Mouse (Mus musculus) MEL (cell line): ENCODE measurements around the gene Ap1s3. TPM values are rescaled to one million over a fixed set of nuclear protein-coding genes. Genes with fewer than 3 reads are reported as not detected.

Source experiments
- DNase-seq: peaks from one replicate; pipeline ENCODE4 v3.0.0; 2011; ENCODE audit warnings: low read depth, low spot score
- H3K27ac ChIP-seq: 2 replicates; pipeline ENCODE4 v1.5.1; 2012; ENCODE audit warnings: low read depth, mild to moderate bottlenecking, control low read depth, low read length, moderate library complexity; ENCODE audit not compliant: control insufficient read depth
- H3K27me3 ChIP-seq, 2 experiments: fragments of 150-350 bp in 1 of 2; sonication (generic) in 1 of 2; 2 replicates each; pipeline ENCODE4 v1.6.1; 2012; ENCODE audit warnings: low read length in 2 of 2, mild to moderate bottlenecking in 2 of 2, improper control_type of control experiment in 1 of 2, moderate library complexity in 1 of 2; ENCODE audit not compliant: insufficient read depth in 2 of 2, control insufficient read depth in 1 of 2
- H3K36me3 ChIP-seq, 2 experiments: 2 replicates each; pipeline ENCODE4 v1.6.1; 2012 to 2014; ENCODE audit warnings: low read length in 2 of 2, improper control_type of control experiment in 1 of 2, inconsistent platforms in 1 of 2, mild to moderate bottlenecking in 1 of 2; ENCODE audit not compliant: insufficient read depth in 2 of 2, control insufficient read depth in 1 of 2
- H3K4me1 ChIP-seq, 2 experiments: fragments of 150-350 bp in 1 of 2; sonication (generic) in 1 of 2; 2 replicates each; pipeline ENCODE4 v1.6.1; 2012; ENCODE audit warnings: low read length in 2 of 2, improper control_type of control experiment in 1 of 2, mild to moderate bottlenecking in 1 of 2; ENCODE audit not compliant: insufficient read depth in 2 of 2, control insufficient read depth in 1 of 2
- H3K4me3 ChIP-seq, 2 experiments: fragments of 150-350 bp in 1 of 2; sonication (generic) in 1 of 2; 2 replicates each; pipeline ENCODE4 v1.5.1; 2012; ENCODE audit warnings: low read depth in 2 of 2, low read length in 2 of 2, mild to moderate bottlenecking in 2 of 2, moderate library complexity in 2 of 2, control low read depth in 1 of 2, improper control_type of control experiment in 1 of 2; ENCODE audit not compliant: control insufficient read depth in 1 of 2, insufficient read depth in 1 of 2
- H3K79me2 ChIP-seq: 2 replicates; pipeline ENCODE4 v1.6.1; 2012; ENCODE audit warnings: mild to moderate bottlenecking, low read length, moderate library complexity; ENCODE audit not compliant: control insufficient read depth, poor library complexity, insufficient read depth
- H3K9ac ChIP-seq: 2 replicates; pipeline ENCODE4 v1.6.1; 2012; ENCODE audit warnings: low read depth, mild to moderate bottlenecking, control low read depth, low read length, moderate library complexity; ENCODE audit not compliant: control insufficient read depth, poor library complexity, severe bottlenecking
- H3K9me3 ChIP-seq: fragments of 150-350 bp; sonication (generic); replicated peaks from 2 replicates; pipeline ENCODE4 v1.6.1; 2012; ENCODE audit warnings: mild to moderate bottlenecking, low read length, improper control_type of control experiment, moderate library complexity; ENCODE audit not compliant: insufficient read depth
- CHD2 ChIP-seq: IDR thresholded peaks from 2 replicates; pipeline ENCODE4 v1.6.1; 2011; ENCODE audit warnings: low read length, improper control_type of control experiment
- CTCF ChIP-seq, 3 experiments: IDR thresholded peaks in 2 of 3; conservative IDR thresholded peaks in 1 of 3; 2 replicates each; pipeline ENCODE4 v1.5.1; 2011 to 2012; ENCODE audit warnings: low read length in 3 of 3, low read depth in 2 of 3, mild to moderate bottlenecking in 2 of 3, improper control_type of control experiment in 1 of 3, inconsistent platforms in 1 of 3, mixed read lengths in 1 of 3, moderate library complexity in 1 of 3; ENCODE audit not compliant: control insufficient read depth in 1 of 3, insufficient read depth in 1 of 3, poor library complexity in 1 of 3, severe bottlenecking in 1 of 3
- ELF1 ChIP-seq: IDR thresholded peaks from 2 replicates; pipeline ENCODE4 v1.6.1; 2014; ENCODE audit warnings: low read depth, mild to moderate bottlenecking, inconsistent platforms, low read length, improper control_type of control experiment, moderate library complexity
- EP300 ChIP-seq, 2 experiments: IDR thresholded peaks; 2 replicates each; pipeline ENCODE4 v1.6.1; 2011; ENCODE audit warnings: improper control_type of control experiment in 2 of 2, low read length in 2 of 2, low read depth in 1 of 2, mild to moderate bottlenecking in 1 of 2
- ETS1 ChIP-seq: IDR thresholded peaks from 2 replicates; pipeline ENCODE4 v1.6.1; 2012; ENCODE audit warnings: low read depth, mild to moderate bottlenecking, inconsistent platforms, low read length, improper control_type of control experiment, moderate library complexity
- HCFC1 ChIP-seq: IDR thresholded peaks from 2 replicates; pipeline ENCODE4 v1.6.1; 2012; ENCODE audit warnings: low read depth, mild to moderate bottlenecking, inconsistent platforms, low read length, improper control_type of control experiment, moderate library complexity
- MAX ChIP-seq: IDR thresholded peaks from 2 replicates; pipeline ENCODE4 v1.6.1; 2011; ENCODE audit warnings: low read length, improper control_type of control experiment
- MYB ChIP-seq: IDR thresholded peaks from 2 replicates; pipeline ENCODE4 v1.6.1; 2011; ENCODE audit warnings: mild to moderate bottlenecking, low read depth, low read length, improper control_type of control experiment
- POLR2AphosphoS2 ChIP-seq: IDR thresholded peaks from 2 replicates; pipeline ENCODE4 v1.6.1; 2011; ENCODE audit warnings: low read length, improper control_type of control experiment
- POLR2AphosphoS5 ChIP-seq: IDR thresholded peaks from 2 replicates; pipeline ENCODE4 v1.6.1; 2012; ENCODE audit warnings: low read depth, borderline replicate concordance, mild to moderate bottlenecking, inconsistent platforms, low read length, moderate library complexity, mixed read lengths
- RAD21 ChIP-seq: IDR thresholded peaks from 2 replicates; pipeline ENCODE4 v1.6.1; 2011; ENCODE audit warnings: mild to moderate bottlenecking, low read depth, low read length, improper control_type of control experiment
- RCOR1 ChIP-seq: IDR thresholded peaks from 2 replicates; pipeline ENCODE4 v1.6.1; 2012; ENCODE audit warnings: low read depth, mild to moderate bottlenecking, inconsistent platforms, low read length, improper control_type of control experiment
- SMC3 ChIP-seq: IDR thresholded peaks from 2 replicates; pipeline ENCODE4 v1.6.1; 2011; ENCODE audit warnings: low read depth, low read length, improper control_type of control experiment
- TAL1 ChIP-seq: IDR thresholded peaks from 2 replicates; pipeline ENCODE4 v1.6.1; 2012; ENCODE audit warnings: mild to moderate bottlenecking, inconsistent platforms, low read length, moderate library complexity, mixed read lengths
- USF1 ChIP-seq: IDR thresholded peaks from 2 replicates; pipeline ENCODE4 v1.6.1; 2014; ENCODE audit warnings: low read depth, mild to moderate bottlenecking, inconsistent platforms, low read length, improper control_type of control experiment, moderate library complexity
- USF2 ChIP-seq, 2 experiments: IDR thresholded peaks; 2 replicates each; pipeline ENCODE4 v1.6.1; 2011 to 2012; ENCODE audit warnings: improper control_type of control experiment in 2 of 2, low read length in 2 of 2, borderline replicate concordance in 1 of 2, inconsistent platforms in 1 of 2, low read depth in 1 of 2, mild to moderate bottlenecking in 1 of 2; ENCODE audit not compliant: insufficient read depth in 1 of 2
- ZC3H11A ChIP-seq: IDR thresholded peaks from 2 replicates; pipeline ENCODE4 v1.6.1; 2012; ENCODE audit warnings: low read depth, mild to moderate bottlenecking, inconsistent platforms, low read length, improper control_type of control experiment
- ZNF384 ChIP-seq: IDR thresholded peaks from 2 replicates; pipeline ENCODE4 v1.6.1; 2012; ENCODE audit warnings: low read depth, mild to moderate bottlenecking, inconsistent platforms, low read length, improper control_type of control experiment
- polyA plus RNA-seq, 2 experiments: library from polyadenylated mRNA; stranded (reverse) in 1 of 2; unstranded in 1 of 2; fragments of >175 nt in 1 of 2; fragments of >200 nt in 1 of 2; gene quantifications; 2 replicates each; pipeline versions ENCODE4 v1.2.1 to v1.2.4; 2012; ENCODE audit warnings: low replicate concordance in 2 of 2, low read depth in 1 of 2; ENCODE audit not compliant: insufficient read length in 2 of 2, insufficient read depth in 1 of 2, missing spikeins in 1 of 2
- total RNA-seq: library from RNA; depleted of rRNA; stranded (reverse); fragments of 300-350 nt; gene quantifications from 2 replicates; pipeline ENCODE4 v1.2.3, GENCODE M21; 2012

Gene Ap1s3
- total and polyA plus RNA-seq, 3 experiments, result 4.3 to 50.6 (median 19.0) TPM

- no peak overlapping the region for H3K27ac ChIP-seq
- DNase-seq, result no peak
- no peak overlapping the region for H3K4me3 ChIP-seq
- no peaks in the 10 kb centered on the region for H3K27me3 ChIP-seq
- peaks cover 0 to 5% of the 10 kb centered on the region in 2 experiments; a peak in 2 of 4 replicates for H3K36me3 ChIP-seq
- TF ChIP-seq RAD21 (no peak), POLR2AphosphoS5 (no peak), USF1 (no peak), USF2 (IDR thresholded peaks at IDR 0.05; ENCODE audit: borderline replicate concordance in 1 of 2, insufficient read depth in 1 of 2, low read depth in 1 of 2, low read length in 2 of 2) (no peak), POLR2AphosphoS2 (no peak), CHD2 (no peak), HCFC1 (no peak)
- H3K79me2 ChIP-seq, result no peaks in the 10 kb centered on the region
- H3K9ac ChIP-seq, result no peak overlapping the region
- no peaks in the 10 kb centered on the region for H3K9me3 ChIP-seq
- H3K4me1 ChIP-seq, result peaks cover 0 to 7% of the 10 kb centered on the region in 2 experiments; a peak in 2 of 4 replicates
Measured at GRCm38 (mm10) chr1:79678117-79678684, 6.4 kb upstream of the Ap1s3 start.

DNA sequence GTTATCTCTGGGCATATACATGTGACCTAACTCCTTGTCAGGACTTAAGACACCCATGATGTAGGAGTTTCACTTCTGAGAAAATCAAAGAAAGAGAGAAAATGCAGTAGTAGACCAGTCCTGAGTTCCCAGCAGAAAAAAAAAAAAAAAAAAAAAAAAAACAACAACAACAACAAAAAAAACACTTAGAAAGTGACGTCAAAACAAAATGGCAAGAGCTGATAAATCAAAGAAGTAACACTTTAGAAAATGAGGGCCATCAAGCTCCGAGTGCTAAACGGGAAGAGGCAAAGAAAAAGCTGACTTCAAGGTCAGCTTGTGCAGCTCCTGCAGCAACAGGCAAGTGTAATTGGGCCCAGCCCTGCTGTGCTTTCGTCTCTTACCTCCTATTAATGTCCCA is 3.9 kb upstream of the Ap1s3 start:
- Histone ChIP-seq H3K4me1 (peaks cover 0 to 6% of the 10 kb centered on the region in 2 experiments; a peak in 2 of 4 replicates), H3K27ac (no peak overlapping the region)

GRCm38 (mm10) chr1:79671196-79671542 is 603 bp downstream of the Ap1s3 start:
- H3K27me3 ChIP-seq, result no peaks in the 10 kb centered on the region
- peaks cover 0 to 18% of the 10 kb centered on the region in 2 experiments; a peak in 3 of 4 replicates for H3K4me1 ChIP-seq
- peak overlapping the region; percentile 67 for H3K9ac ChIP-seq
- H3K9me3 ChIP-seq, result no peaks in the 10 kb centered on the region
- H3K4me3 ChIP-seq, result peak overlapping the region; percentile 87 to 95
- H3K79me2 ChIP-seq, result peaks cover 4% of the 10 kb centered on the region
- TF ChIP-seq ZNF384 (no peak), MAX (peak; percentile 19; the same call in 1 of the 2 replicates), ETS1 (peak; percentile 17; the same call in 1 of the 2 replicates), SMC3 (no peak), EP300 (IDR thresholded peaks at IDR 0.05; ENCODE audit: low read depth in 1 of 2, low read length in 2 of 2) (0 out of 4 replicates have a peak, but pooled peaks of 1 of the 2 experiments have one; percentile 33)
- DNase-seq, result peak; percentile 86
- peak overlapping the region; percentile 10; the same call in 1 of the 2 replicates for H3K27ac ChIP-seq
- H3K36me3 ChIP-seq, result peaks cover 0 to 20% of the 10 kb centered on the region in 2 experiments; a peak in 2 of 4 replicates

More for the DNA sequence above, 3.9 kb upstream of the Ap1s3 start:
- H3K4me3 ChIP-seq, result no peak overlapping the region
- peak; percentile 74 for TF ChIP-seq ZNF384
- TF ChIP-seq ZC3H11A, result no peak
- no peak for TF ChIP-seq ELF1
- TF ChIP-seq USF2 (IDR thresholded peaks at IDR 0.05; ENCODE audit: borderline replicate concordance in 1 of 2, insufficient read depth in 1 of 2, low read depth in 1 of 2, low read length in 2 of 2), result no peak
- TF ChIP-seq MYB, result no peak
- TF ChIP-seq CTCF (IDR thresholded peaks at IDR 0.05 in 2 of 3, conservative IDR thresholded peaks at IDR 0.05 in 1 of 3; ENCODE audit: control insufficient read depth in 1 of 3, insufficient read depth in 1 of 3, low read depth in 2 of 3, low read length in 3 of 3, poor library complexity in 1 of 3, severe bottlenecking in 1 of 3), result no peak
- TF ChIP-seq RCOR1, result no peak
- TF ChIP-seq TAL1, result no peak
- no peak overlapping the region for H3K9ac ChIP-seq
- H3K9me3 ChIP-seq, result no peaks in the 10 kb centered on the region
- no peaks in the 10 kb centered on the region for H3K27me3 ChIP-seq
- DNase-seq, result no peak
- peaks cover 0 to 5% of the 10 kb centered on the region in 2 experiments; a peak in 2 of 4 replicates for H3K36me3 ChIP-seq
- peaks cover 3% of the 10 kb centered on the region for H3K79me2 ChIP-seq
